Mouse (Mus musculus) cerebellum, postnatal 36 days (tissue): ENCODE measurements around the gene Xpo6.
A peak's percentile ranks its signal among the peaks of the same experiment; 100 is the strongest.

Experiments used
- DNase-seq, 2 experiments: peaks; one replicate each; pipeline ENCODE4 v3.0.0; 2021 to 2022; ENCODE audit warnings: mixed read lengths in 2 of 2

Gene Xpo6

DNA sequence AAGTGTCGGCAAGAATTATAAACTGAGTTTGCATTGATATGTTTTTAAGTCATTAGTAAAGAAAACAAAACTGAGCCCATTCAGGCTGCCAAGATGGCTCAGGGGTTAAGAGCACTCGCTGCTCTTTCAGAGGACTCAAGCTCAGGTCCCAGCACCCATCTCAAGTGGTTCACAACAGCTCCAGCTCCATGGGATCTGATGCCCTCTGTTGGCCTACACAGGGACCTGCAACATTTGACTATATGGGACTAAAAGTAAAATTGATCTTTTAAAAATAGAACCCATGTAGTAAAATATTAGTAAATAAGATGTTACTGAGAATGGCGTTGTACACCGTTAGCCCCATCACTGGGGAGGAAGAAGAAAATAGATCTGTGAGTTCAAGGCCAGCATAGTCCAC, 130.0 kb downstream of the Xpo6 start:
- no peak for DNase-seq

DNA sequence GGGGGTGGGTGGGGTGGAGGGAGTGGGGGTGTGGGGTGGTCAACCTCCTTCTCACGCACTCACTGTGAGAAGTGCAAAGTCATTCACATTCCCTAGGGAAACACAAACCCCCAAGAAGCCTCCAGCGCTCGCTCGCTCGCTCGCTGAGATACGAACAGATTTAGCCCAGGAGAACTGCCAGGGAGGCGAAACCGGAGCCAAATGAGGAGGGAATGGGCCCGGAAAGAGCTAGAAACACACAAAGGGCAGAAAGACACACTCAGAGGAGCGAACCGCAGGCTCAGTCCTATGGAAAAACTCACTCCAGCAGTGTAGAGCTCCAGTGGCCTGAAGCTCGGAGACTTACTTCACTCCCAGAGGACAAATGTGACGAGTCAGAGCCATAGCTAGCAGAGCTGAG, 133.5 kb downstream of the Xpo6 start:
- DNase-seq: peak; percentile 61 to 62

- no peak for DNase-seq
Observed at GRCm38 (mm10) chr7:126065243-126065876, 134.9 kb downstream of the Xpo6 start.

DNA sequence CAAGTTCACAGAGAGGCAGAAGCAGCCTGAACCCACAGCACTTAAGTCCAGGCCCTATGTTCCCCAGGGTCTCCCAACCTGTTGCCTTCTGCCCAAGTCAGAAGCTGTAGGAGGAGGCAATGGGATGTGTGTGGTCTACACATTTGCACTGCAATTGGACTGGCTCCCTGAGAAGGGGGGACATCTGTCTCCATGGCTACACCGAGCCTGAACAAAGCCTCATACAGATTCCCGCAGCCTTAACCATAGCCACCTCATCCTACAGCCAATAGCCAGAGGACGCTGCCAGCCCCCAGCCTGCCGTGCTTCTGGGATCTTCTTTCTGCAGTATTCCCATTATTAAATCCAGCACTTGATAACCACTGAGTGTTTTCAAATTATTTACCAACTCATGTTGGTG, 138.1 kb downstream of the Xpo6 start:
- no peak for DNase-seq

- no peak for DNase-seq
Observed at GRCm38 (mm10) chr7:126058918-126059317, 141.4 kb downstream of the Xpo6 start.

- no peak for DNase-seq
Observed at GRCm38 (mm10) chr7:126057332-126057914, 142.9 kb downstream of the Xpo6 start.

DNA sequence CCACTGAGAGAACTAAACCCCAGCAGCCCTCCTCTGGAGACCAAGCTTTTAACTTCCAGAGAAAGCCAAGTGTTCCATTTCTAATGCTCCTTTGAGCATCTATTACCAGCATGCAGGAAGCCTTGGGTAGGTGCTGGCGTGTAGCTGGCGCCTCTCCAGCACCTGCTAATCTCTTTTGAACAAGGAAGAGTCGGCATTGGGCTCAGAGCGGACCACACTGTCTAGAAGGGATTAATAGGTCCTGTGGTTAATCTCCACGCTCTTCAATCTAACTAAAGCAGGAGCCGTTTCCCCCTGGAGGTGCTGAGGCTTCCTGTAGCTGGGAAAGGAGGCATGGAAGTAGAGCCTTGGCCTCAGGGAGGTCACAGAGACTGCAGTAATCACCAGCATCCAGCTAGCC, 145.7 kb downstream of the Xpo6 start:
- peak in 1 of 2 experiments; percentile 30 for DNase-seq

DNA sequence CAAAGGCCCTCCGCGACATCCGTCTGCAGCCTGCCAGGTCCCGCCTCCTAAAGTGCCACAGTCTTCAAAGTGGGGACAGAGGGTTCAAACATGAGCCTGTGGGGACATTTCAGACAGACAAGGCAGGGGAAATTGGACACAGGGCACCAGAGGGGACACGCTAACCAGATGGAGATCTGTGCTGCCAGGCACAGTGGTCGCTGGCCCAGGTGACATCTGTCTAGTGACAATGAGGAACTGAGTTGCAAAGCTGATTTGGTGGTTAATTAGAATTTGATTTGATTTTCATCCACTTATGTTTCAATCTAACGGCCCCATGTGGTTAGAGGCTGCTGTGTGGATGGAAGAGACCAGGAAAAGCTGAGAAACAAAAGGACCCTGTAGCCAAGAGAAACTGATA, 146.7 kb downstream of the Xpo6 start:
- DNase-seq: no peak

DNA sequence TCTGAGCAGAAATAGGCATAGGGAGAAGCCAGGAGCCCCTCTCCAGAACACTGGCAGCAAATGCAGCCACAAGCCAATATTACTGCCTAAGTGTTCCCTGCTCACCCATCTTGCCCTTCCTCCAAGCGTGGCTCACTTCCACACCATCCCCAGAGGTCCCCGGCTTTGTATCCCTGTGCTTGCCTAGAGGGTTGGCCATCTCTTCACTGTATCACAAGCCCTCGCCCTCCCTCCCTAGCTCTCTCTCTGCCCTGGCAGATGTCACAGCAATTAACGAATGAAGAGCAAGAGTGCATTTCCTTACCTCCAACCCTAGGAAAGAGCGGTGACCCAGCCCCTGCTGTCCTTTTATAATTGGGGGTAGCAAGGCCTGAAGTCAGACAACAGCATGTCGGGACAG, 148.4 kb downstream of the Xpo6 start:
- DNase-seq: no peak
